18 mouse cellular contexts compared by ENCODE assay signal in genomic region chr4:23954140-23954539, GRCm38 (mm10).
DNase-seq lines count a peak whose midpoint lies in the region; ATAC-seq lines count a peak whose summit lies in the region.
"Had no signal": no experiment of that assay in that cellular context is flagged by ENCODE, and none has a peak within 500 bp of the region (broad histone marks: within the 10 kb centered on the region; RNA-seq: fewer than 3 reads in every experiment).

No protein-coding gene starts in this region.

- intact Hi-C loops in heart, postnatal 10 days (cut with DNase I) = no loop called here

- no peak for DNase-seq in frontal cortex, postnatal 14 days (ENCODE audit: low spot score in 2 of 2)
- peak; percentile 39 for DNase-seq in A20 (ENCODE audit: low read depth, low spot score)
- peak; percentile 50 for DNase-seq in Muller cell, postnatal 12 days (ENCODE audit: inconsistent ontology term)
- DNase-seq in brain, adult 2 months (ENCODE audit: low read depth, low spot score) = peak; percentile 6
- no peak for DNase-seq in heart, postnatal 10 days
- DNase-seq in lung, postnatal 10 days = no peak
- DNase-seq: adrenal gland, adult 2 months; adrenal gland, postnatal 14 days; cerebellum, adult 11-12 months; cerebellum, adult 2 months; cerebellum, adult 9-10 months; cerebellum, postnatal 10 days; cerebellum, postnatal 25 days; forebrain, postnatal 0 days had no signal

- peak; percentile 34; the same call in 1 of the 2 replicates for ATAC-seq in frontal cortex, adult (ENCODE audit: low TSS enrichment)
- no peak for ATAC-seq in activated CD4-positive, CD25-positive, alpha-beta regulatory T cell, adult 4 months
- ATAC-seq: forebrain, embryonic 13.5 days; forebrain, embryonic 15.5 days; forebrain, postnatal 0 days had no signal

Comparison
In these comparisons a context has a peak if more than half of its experiments do, and no peak if none do; other contexts are left out.
1. DNase-seq: peak in A20 (single experiment), Muller cell, postnatal 12 days (single experiment) and brain, adult 2 months (single experiment); none in frontal cortex, postnatal 14 days (0 of 2), heart, postnatal 10 days (0 of 2) and lung, postnatal 10 days (single experiment).